Mouse (Mus musculus) CH12.LX (cell line): ENCODE results near the gene Cuedc2.

Experiments used
- CTCF ChIP-seq, 2 experiments: IDR thresholded peaks in 1 of 2; conservative IDR thresholded peaks in 1 of 2; 2 replicates each; pipeline ENCODE4 v1.5.1; 2011 to 2012; ENCODE audit warnings: low read depth in 2 of 2, low read length in 2 of 2, improper control_type of control experiment in 1 of 2, inconsistent platforms in 1 of 2, mild to moderate bottlenecking in 1 of 2, moderate library complexity in 1 of 2
- E2F4 ChIP-seq: IDR thresholded peaks from 2 replicates; pipeline ENCODE4 v1.6.1; 2011; ENCODE audit warnings: low read depth, low read length, improper control_type of control experiment; ENCODE audit not compliant: insufficient replicate concordance
- MAX ChIP-seq: IDR thresholded peaks from 2 replicates; pipeline ENCODE4 v1.6.1; 2011; ENCODE audit warnings: low read length, improper control_type of control experiment
- RAD21 ChIP-seq: IDR thresholded peaks from 2 replicates; pipeline ENCODE4 v1.6.1; 2011; ENCODE audit warnings: low read depth, mild to moderate bottlenecking, low read length, improper control_type of control experiment, moderate library complexity
- USF1 ChIP-seq: IDR thresholded peaks from 2 replicates; pipeline ENCODE4 v1.6.1; 2014; ENCODE audit warnings: low read depth, mild to moderate bottlenecking, inconsistent platforms, low read length, improper control_type of control experiment

GRCm38 (mm10) chr19:46308706-46309435, 29.6 kb downstream of the Cuedc2 start:
- TF ChIP-seq E2F4 (no peak), CTCF (conservative IDR thresholded peaks at IDR 0.05 in 1 of 2, IDR thresholded peaks at IDR 0.05 in 1 of 2; ENCODE audit: low read depth in 2 of 2, low read length in 2 of 2) (peak in 1 of 2 experiments; percentile 54; a peak in 2 of 4 replicates), MAX (no peak), USF1 (no peak), RAD21 (peak; percentile 14)
